In genomic region chr19:10139736-10140135, GRCm38 (mm10) we compare ENCODE assay signal across 24 mouse cellular contexts. TPM values are rescaled to one million over a fixed set of nuclear protein-coding genes. Genes with fewer than 3 reads are reported as not detected.
DNase-seq lines count a peak whose midpoint lies in the region; ATAC-seq and TF ChIP-seq lines count a peak whose summit lies in the region.
"Had no signal": no experiment of that assay in that cellular context is flagged by ENCODE, and none has a peak within 500 bp of the region (broad histone marks: within the 10 kb centered on the region; RNA-seq: fewer than 3 reads in every experiment).

No protein-coding gene starts in this region.

- H3K4me2 ChIP-seq in liver, embryonic 11.5 days = no peak overlapping the region
- no peak overlapping the region for H3K4me2 ChIP-seq in hindbrain, embryonic 13.5 days
- H3K4me2 ChIP-seq: embryonic facial prominence, embryonic 12.5 days; embryonic facial prominence, embryonic 15.5 days; heart, embryonic 12.5 days; heart, embryonic 15.5 days; hindbrain, embryonic 15.5 days had no signal

- intact Hi-C loops in heart, adult 2 months (cut with DNase I) = no loop called here
- intact Hi-C loops in heart, postnatal 10 days (cut with DNase I) = no loop called here

- DNase-seq in heart, adult 2 months = peak; percentile 10 to 19
- no peak for DNase-seq in heart, postnatal 10 days
- DNase-seq in liver, embryonic 11.5 days (ENCODE audit: low spot score) = peak; percentile 20
- no peak for DNase-seq in liver
- peak; percentile 82 for DNase-seq in NIH3T3 (ENCODE audit: low read depth)
- DNase-seq in adrenal gland, postnatal 10 days = no peak
- DNase-seq: adrenal gland, adult 8-10 months; adrenal gland, postnatal 36 days; cerebellum, adult 2 months; cerebellum, adult 9-11 months; cerebellum, postnatal 25 days; forebrain, postnatal 0 days; gastrocnemius, adult 2 months; gastrocnemius, postnatal 14 days; heart, postnatal 36 days; kidney, adult 2 months had no signal

- 66% methylated on average over 6 of the region's 6 CpGs for WGBS in heart, adult 2 months
- 82% methylated on average over 6 of the region's 6 CpGs for WGBS in liver, embryonic 11.5 days
- WGBS in hindbrain, embryonic 13.5 days = 88% methylated on average over 6 of the region's 6 CpGs

- ATAC-seq in liver, embryonic 11.5 days (replicated peaks; ENCODE audit: low FRiP score) = no peak
- no peak for ATAC-seq in hindbrain, embryonic 13.5 days (ENCODE audit: low FRiP score)
- ATAC-seq: forebrain, embryonic 14.5 days; forebrain, postnatal 0 days; intestine, postnatal 0 days had no signal

- TF ChIP-seq POLR2A in heart, adult 2 months (IDR thresholded peaks at IDR 0.05; ENCODE audit: insufficient read depth, low read depth, low read length) = no peak

- H3K4me1 ChIP-seq in heart, adult 2 months (ENCODE audit: control insufficient read depth, insufficient read depth, low read length) = no peaks in the 10 kb centered on the region
- no peaks in the 10 kb centered on the region for H3K4me1 ChIP-seq in liver, embryonic 11.5 days (replicated peaks; ENCODE audit: control insufficient read depth, insufficient read depth, low read length)
- no peaks in the 10 kb centered on the region for H3K4me1 ChIP-seq in hindbrain, embryonic 13.5 days (replicated peaks)
- H3K4me1 ChIP-seq: embryonic facial prominence, embryonic 12.5 days; embryonic facial prominence, embryonic 15.5 days; heart, embryonic 12.5 days; hindbrain, embryonic 15.5 days had no signal

- no peaks in the 10 kb centered on the region for H3K9me3 ChIP-seq in liver, embryonic 11.5 days (ENCODE audit: control insufficient read depth, low read length)
- no peaks in the 10 kb centered on the region for H3K9me3 ChIP-seq in hindbrain, embryonic 13.5 days
- H3K9me3 ChIP-seq: embryonic facial prominence, embryonic 12.5 days; embryonic facial prominence, embryonic 15.5 days; heart, embryonic 12.5 days; heart, embryonic 15.5 days; hindbrain, embryonic 15.5 days had no signal

- H3K27me3 ChIP-seq in heart, adult 2 months (ENCODE audit: control insufficient read depth, insufficient read depth, low read length) = no peaks in the 10 kb centered on the region
- H3K27me3 ChIP-seq in liver, embryonic 11.5 days (replicated peaks; ENCODE audit: control insufficient read depth, insufficient read depth, low read length) = no peaks in the 10 kb centered on the region
- no peaks in the 10 kb centered on the region for H3K27me3 ChIP-seq in hindbrain, embryonic 13.5 days
- H3K27me3 ChIP-seq: embryonic facial prominence, embryonic 12.5 days; embryonic facial prominence, embryonic 15.5 days; heart, embryonic 12.5 days; heart, embryonic 15.5 days; hindbrain, embryonic 15.5 days had no signal

- H3K9ac ChIP-seq in heart, adult 2 months (ENCODE audit: low read depth, low read length) = no peak overlapping the region
- no peak overlapping the region for H3K9ac ChIP-seq in liver, embryonic 11.5 days (ENCODE audit: low read depth, low read length)
- no peak overlapping the region for H3K9ac ChIP-seq in hindbrain, embryonic 13.5 days
- H3K9ac ChIP-seq: embryonic facial prominence, embryonic 12.5 days; embryonic facial prominence, embryonic 15.5 days; forebrain, postnatal 0 days; heart, embryonic 12.5 days; heart, embryonic 15.5 days; hindbrain, embryonic 15.5 days had no signal

- no peaks in the 10 kb centered on the region for H3K79me2 ChIP-seq in heart, adult 2 months (replicated peaks; ENCODE audit: control insufficient read depth, insufficient read depth, low read length)

- H3K4me3 ChIP-seq in heart, adult 2 months = no peak overlapping the region
- H3K4me3 ChIP-seq in liver, embryonic 11.5 days (ENCODE audit: low read depth, low read length) = no peak overlapping the region
- H3K4me3 ChIP-seq in hindbrain, embryonic 13.5 days = no peak overlapping the region
- H3K4me3 ChIP-seq: embryonic facial prominence, embryonic 12.5 days; embryonic facial prominence, embryonic 15.5 days; gastrocnemius, adult 2 months; heart, embryonic 12.5 days; heart, embryonic 15.5 days; hindbrain, embryonic 15.5 days had no signal

- TF ChIP-seq EP300 in heart, adult 2 months (IDR thresholded peaks at IDR 0.05; ENCODE audit: insufficient read depth, low read depth, low read length) = no peak

- TF ChIP-seq CTCF in heart, adult 2 months (IDR thresholded peaks at IDR 0.05) = no peak

- H3K27ac ChIP-seq in heart, adult 2 months = no peak overlapping the region
- no peak overlapping the region for H3K27ac ChIP-seq in liver, embryonic 11.5 days (ENCODE audit: low read depth, low read length)
- no peak overlapping the region for H3K27ac ChIP-seq in hindbrain, embryonic 13.5 days
- H3K27ac ChIP-seq: embryonic facial prominence, embryonic 12.5 days; embryonic facial prominence, embryonic 15.5 days; gastrocnemius, adult 2 months; heart, embryonic 15.5 days; hindbrain, embryonic 15.5 days had no signal

- no peaks in the 10 kb centered on the region for H3K36me3 ChIP-seq in heart, adult 2 months (ENCODE audit: control insufficient read depth, insufficient read depth, low read length)
- no peaks in the 10 kb centered on the region for H3K36me3 ChIP-seq in liver, embryonic 11.5 days (ENCODE audit: control insufficient read depth, insufficient read depth, low read length)
- no peaks in the 10 kb centered on the region for H3K36me3 ChIP-seq in hindbrain, embryonic 13.5 days
- H3K36me3 ChIP-seq: embryonic facial prominence, embryonic 12.5 days; embryonic facial prominence, embryonic 15.5 days; heart, embryonic 12.5 days; heart, embryonic 15.5 days; hindbrain, embryonic 15.5 days had no signal

RNA-seq across cellular contexts. Expression of gene Fads2, which starts 38.2 kb away (rescaled TPM):
- 1 to 10 TPM; 5.3 to 6.3 TPM for total RNA-seq in heart, adult 2 months (2021)
- polyA plus RNA-seq in heart, adult 2 months (2012; rRNA removed) = 13.3 and 15.5 TPM in 2 replicates
- total RNA-seq in heart, postnatal 10 days (2021) = 10 to 100 TPM; 11.3 to 14.4 TPM
- polyA plus RNA-seq in liver, embryonic 11.5 days (2014; fragmentation: Nextera tagmentation; extraction: Ambion mirVana) = 48.8 and 54.3 TPM in 2 replicates
- 100 to 1,000 TPM; 344 to 595 TPM for total RNA-seq in adrenal gland, postnatal 10 days (2021)
- 149 and 152 TPM in 2 replicates for polyA plus RNA-seq in hindbrain, embryonic 13.5 days (2015; fragmentation: Nextera tagmentation; extraction: Ambion mirVana)

RNA-seq across cellular contexts. Expression of gene Fads1, which starts 43.0 kb away (rescaled TPM):
- 10 to 100 TPM; 24.2 to 25.3 TPM for total RNA-seq in heart, adult 2 months (2021)
- 14.6 and 16.2 TPM in 2 replicates for polyA plus RNA-seq in heart, adult 2 months (2012; rRNA removed)
- 10 to 100 TPM; 34.7 to 35.7 TPM for total RNA-seq in heart, postnatal 10 days (2021)
- polyA plus RNA-seq in liver, embryonic 11.5 days (2014; fragmentation: Nextera tagmentation; extraction: Ambion mirVana) = 113 and 121 TPM in 2 replicates
- 100 to 1,000 TPM; 177 to 270 TPM for total RNA-seq in adrenal gland, postnatal 10 days (2021)
- polyA plus RNA-seq in hindbrain, embryonic 13.5 days (2015; fragmentation: Nextera tagmentation; extraction: Ambion mirVana) = 157 and 159 TPM in 2 replicates

Comparison
In these comparisons a context has a peak if more than half of its experiments do, and no peak if none do; other contexts are left out.
1. DNase-seq: peak in heart, adult 2 months (2 of 2), liver, embryonic 11.5 days (single experiment) and NIH3T3 (single experiment); none in heart, postnatal 10 days (0 of 2), liver (single experiment) and adrenal gland, postnatal 10 days (single experiment).
2. RNA of gene Fads2, which starts 38.2 kb away (total RNA-seq): 344 to 595 TPM in adrenal gland, postnatal 10 days; 11.3 to 14.4 TPM in heart, postnatal 10 days and 5.3 to 6.3 TPM in heart, adult 2 months; every median in the first group is over 10 times any median in the second.
3. RNA of gene Fads1, which starts 43.0 kb away (total RNA-seq): 177 to 270 TPM in adrenal gland, postnatal 10 days; 34.7 to 35.7 TPM in heart, postnatal 10 days and 24.2 to 25.3 TPM in heart, adult 2 months; every median in the first group is over 4 times any median in the second.